Mouse (Mus musculus) G1E (cell line): ENCODE measurements around the gene 9930111J21Rik2.
"Not testable (repeated sequence)": the region's sequence is repeated elsewhere in the genome, so short reads cannot be mapped to it uniquely, and the experiment has no call there.

Source experiments
- CTCF ChIP-seq: IDR thresholded peaks from 2 replicates; pipeline ENCODE4 v1.5.1; 2012; ENCODE audit warnings: low read depth, low read length, inconsistent platforms, mixed read lengths
- GATA1 ChIP-seq: IDR thresholded peaks from 2 replicates; pipeline ENCODE4 v1.6.1; 2012; ENCODE audit warnings: borderline replicate concordance, low read length, inconsistent platforms, mixed read lengths
- POLR2AphosphoS5 ChIP-seq: IDR thresholded peaks from 2 replicates; pipeline ENCODE4 v1.6.1; 2012; ENCODE audit warnings: low read depth, low read length, inconsistent platforms; ENCODE audit not compliant: insufficient replicate concordance
- TAL1 ChIP-seq: conservative IDR thresholded peaks from 2 replicates; pipeline ENCODE4 v1.6.1; 2012; ENCODE audit warnings: low read depth, low read length, inconsistent platforms, mixed read lengths

DNA sequence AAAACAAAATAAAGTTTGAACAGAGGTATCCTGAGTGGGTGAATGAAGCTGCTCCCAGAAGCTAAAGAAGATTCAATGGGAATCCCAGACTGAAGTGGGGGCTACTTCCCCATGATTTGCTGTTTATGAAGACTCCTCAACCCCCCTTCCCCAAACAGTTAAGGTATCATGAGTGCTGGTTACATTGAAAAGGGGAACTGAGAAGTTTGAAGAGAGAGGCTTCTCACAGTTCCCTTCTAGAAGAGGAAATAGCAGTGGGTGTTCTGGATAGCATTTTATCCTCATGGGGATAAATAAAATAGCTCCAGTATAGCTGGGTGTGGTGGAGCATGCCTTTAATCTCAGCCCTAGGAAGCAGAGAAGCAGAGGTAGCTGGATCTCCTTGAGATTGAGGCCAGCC, 978 bp downstream of the 9930111J21Rik2 start:
- not testable (repeated sequence) for TF ChIP-seq CTCF, TAL1, GATA1, POLR2AphosphoS5
